In the genomic region with DNA sequence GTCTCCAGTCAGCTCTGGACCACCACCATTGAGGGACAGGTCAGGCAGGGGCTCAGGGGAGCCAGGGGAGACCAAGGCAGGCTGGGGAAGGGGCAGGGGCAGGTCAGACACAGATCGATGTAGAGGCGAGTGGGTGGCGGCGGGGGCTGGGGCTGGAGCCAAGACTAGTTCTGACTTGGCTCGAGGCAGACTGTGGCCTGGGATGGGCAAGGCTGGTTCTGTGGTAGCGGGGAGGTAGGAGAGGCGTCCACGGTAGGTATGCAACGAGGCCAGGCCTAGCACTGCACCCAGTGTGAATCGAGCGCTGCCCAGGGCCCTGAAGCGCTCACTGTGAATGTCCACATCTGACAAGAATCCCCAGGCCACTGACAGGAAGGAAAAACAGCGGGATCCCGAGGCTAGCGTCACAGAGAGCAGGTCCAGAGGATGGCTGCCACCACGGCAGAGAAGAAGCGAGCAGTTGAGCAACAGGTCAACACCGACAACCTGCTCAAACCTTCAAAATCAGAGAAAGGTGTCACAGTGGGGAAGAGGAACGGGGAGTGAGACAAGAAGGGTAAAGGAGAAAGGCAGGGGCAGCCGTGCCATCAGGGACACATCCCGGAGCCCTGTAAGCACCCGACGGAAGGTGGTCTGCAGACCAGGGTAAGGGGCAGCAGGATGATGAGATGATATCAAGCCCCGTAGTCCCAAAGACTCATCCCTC, we compare ENCODE assay signal across 15 mouse cellular contexts. TPM values are rescaled to one million over a fixed set of nuclear protein-coding genes. Genes with fewer than 3 reads are reported as not detected.
DNase-seq lines count a peak whose midpoint lies in the region; ATAC-seq and TF ChIP-seq lines count a peak whose summit lies in the region.
"Had no signal": no experiment of that assay in that cellular context is flagged by ENCODE, and none has a peak within 500 bp of the region (broad histone marks: within the 10 kb centered on the region; RNA-seq: fewer than 3 reads in every experiment).

No protein-coding gene starts in this region.

- intact Hi-C loops in heart, adult 2 months (cut with DNase I) = loop anchor here (10.0 kb wide), 1 partner anchor 967 kb away; the partner anchor contains the start of gene Vrk3
- intact Hi-C loops in heart, postnatal 36 days (cut with DNase I) = no loop called here

- H3K27ac ChIP-seq in heart, adult 2 months = no peak overlapping the region
- H3K27ac ChIP-seq in liver, adult 2 months (replicated peaks; ENCODE audit: insufficient read depth, low read depth, low read length) = peak overlapping the region; percentile 97
- no peak overlapping the region for H3K27ac ChIP-seq in liver, embryonic 11.5 days (ENCODE audit: low read depth, low read length)
- H3K27ac ChIP-seq in limb, embryonic 12.5 days = 0 out of 2 replicates have a peak overlapping the region, but pooled peaks have one; percentile 2
- H3K27ac ChIP-seq: forebrain, embryonic 12.5 days; limb, embryonic 13.5 days had no signal

- no peak overlapping the region; the same call in 1 of the 2 replicates for H3K4me2 ChIP-seq in liver, embryonic 11.5 days
- H3K4me2 ChIP-seq in limb, embryonic 12.5 days = no peak overlapping the region; the same call in 1 of the 2 replicates
- H3K4me2 ChIP-seq: forebrain, embryonic 12.5 days; limb, embryonic 13.5 days; lung, embryonic 14.5 days had no signal

- H3K4me3 ChIP-seq in heart, adult 2 months = no peak overlapping the region
- H3K4me3 ChIP-seq in liver, adult 2 months (ENCODE audit: insufficient read depth, low read depth, low read length) = peak overlapping the region; percentile 31; the same call in 1 of the 2 replicates
- H3K4me3 ChIP-seq in liver, embryonic 11.5 days (ENCODE audit: low read depth, low read length) = no peak overlapping the region
- H3K4me3 ChIP-seq in limb, embryonic 12.5 days (replicated peaks) = no peak overlapping the region
- H3K4me3 ChIP-seq: forebrain, embryonic 12.5 days; limb, embryonic 13.5 days had no signal

- peak; percentile 57 for TF ChIP-seq POLR2A in heart, adult 2 months (IDR thresholded peaks at IDR 0.05; ENCODE audit: insufficient read depth, low read depth, low read length)
- no peak for TF ChIP-seq POLR2A in liver, adult 2 months (IDR thresholded peaks at IDR 0.05; ENCODE audit: extremely low read depth, insufficient read depth, low read length)

- peaks cover 21% of the 10 kb centered on the region for H3K4me1 ChIP-seq in heart, adult 2 months (ENCODE audit: control insufficient read depth, insufficient read depth, low read length)
- peaks cover 40% of the 10 kb centered on the region for H3K4me1 ChIP-seq in liver, adult 2 months (ENCODE audit: control insufficient read depth, insufficient read depth, low read length)
- H3K4me1 ChIP-seq in liver, embryonic 11.5 days (replicated peaks; ENCODE audit: control insufficient read depth, insufficient read depth, low read length) = peaks cover 39% of the 10 kb centered on the region
- peaks cover 54% of the 10 kb centered on the region for H3K4me1 ChIP-seq in limb, embryonic 12.5 days (replicated peaks)

- 78% methylated on average over 24 of the region's 24 CpGs for WGBS in heart, adult 2 months
- 40% methylated on average over 24 of the region's 24 CpGs for WGBS in liver, adult 2 months
- 91% methylated on average over 24 of the region's 24 CpGs for WGBS in liver, embryonic 11.5 days
- 93% methylated on average over 24 of the region's 24 CpGs for WGBS in limb, embryonic 12.5 days

- DNase-seq in adrenal gland, adult 8-10 months = peak; percentile 58
- no peak for DNase-seq in adrenal gland, postnatal 10 days
- peak in 1 of 2 experiments; percentile 31 for DNase-seq in heart, adult 2 months
- no peak for DNase-seq in heart, postnatal 36 days
- DNase-seq in liver, adult 2 months (ENCODE audit: extremely low read depth, low read depth, low spot score) = peak; percentile 42
- no peak for DNase-seq in liver, embryonic 11.5 days (ENCODE audit: low spot score)
- no peak for DNase-seq in spleen, postnatal 4 days (ENCODE audit: low spot score in 2 of 2)
- DNase-seq: heart, postnatal 14 days; lung, embryonic 14.5 days; right cerebral cortex, postnatal 14 days had no signal

- no peaks in the 10 kb centered on the region; the same call in 1 of the 2 replicates for H3K79me2 ChIP-seq in heart, adult 2 months (replicated peaks; ENCODE audit: control insufficient read depth, insufficient read depth, low read length)
- H3K79me2 ChIP-seq in liver, adult 2 months (ENCODE audit: control insufficient read depth, insufficient read depth, low read length) = no peaks in the 10 kb centered on the region; the same call in 1 of the 2 replicates

- peak; percentile 42; the same call in 1 of the 2 replicates for TF ChIP-seq EP300 in heart, adult 2 months (IDR thresholded peaks at IDR 0.05; ENCODE audit: insufficient read depth, low read depth, low read length)

- peaks cover 26% of the 10 kb centered on the region for H3K36me3 ChIP-seq in heart, adult 2 months (ENCODE audit: control insufficient read depth, insufficient read depth, low read length)
- peaks cover 11% of the 10 kb centered on the region for H3K36me3 ChIP-seq in liver, adult 2 months (ENCODE audit: control insufficient read depth, insufficient read depth, low read length)
- peaks cover 29% of the 10 kb centered on the region for H3K36me3 ChIP-seq in liver, embryonic 11.5 days (ENCODE audit: control insufficient read depth, insufficient read depth, low read length)
- H3K36me3 ChIP-seq in limb, embryonic 12.5 days = peaks cover 49% of the 10 kb centered on the region

- no peaks in the 10 kb centered on the region for H3K27me3 ChIP-seq in heart, adult 2 months (ENCODE audit: control insufficient read depth, insufficient read depth, low read length)
- no peaks in the 10 kb centered on the region for H3K27me3 ChIP-seq in liver, adult 2 months (ENCODE audit: control insufficient read depth, insufficient read depth, low read length)
- no peaks in the 10 kb centered on the region for H3K27me3 ChIP-seq in liver, embryonic 11.5 days (replicated peaks; ENCODE audit: control insufficient read depth, insufficient read depth, low read length)
- no peaks in the 10 kb centered on the region for H3K27me3 ChIP-seq in limb, embryonic 12.5 days
- H3K27me3 ChIP-seq: forebrain, embryonic 12.5 days; limb, embryonic 13.5 days had no signal

- H3K9me3 ChIP-seq in liver, embryonic 11.5 days (ENCODE audit: control insufficient read depth, low read length) = no peaks in the 10 kb centered on the region
- no peaks in the 10 kb centered on the region for H3K9me3 ChIP-seq in limb, embryonic 12.5 days
- H3K9me3 ChIP-seq: forebrain, embryonic 12.5 days; limb, embryonic 13.5 days had no signal

- TF ChIP-seq CTCF in heart, adult 2 months (IDR thresholded peaks at IDR 0.05) = no peak
- no peak for TF ChIP-seq CTCF in liver, adult 2 months (IDR thresholded peaks at IDR 0.05; ENCODE audit: low read depth, low read length)

- H3K9ac ChIP-seq in heart, adult 2 months (ENCODE audit: low read depth, low read length) = no peak overlapping the region
- H3K9ac ChIP-seq in liver, adult 2 months (ENCODE audit: low read depth, low read length) = peak overlapping the region; percentile 59
- H3K9ac ChIP-seq in liver, embryonic 11.5 days (ENCODE audit: low read depth, low read length) = no peak overlapping the region
- no peak overlapping the region for H3K9ac ChIP-seq in limb, embryonic 12.5 days (replicated peaks)
- H3K9ac ChIP-seq: forebrain, embryonic 12.5 days; limb, embryonic 13.5 days; lung, embryonic 14.5 days had no signal

- ATAC-seq in liver, embryonic 11.5 days (replicated peaks; ENCODE audit: low FRiP score) = no peak
- ATAC-seq in limb, embryonic 12.5 days (ENCODE audit: insufficient number of reproducible peaks, insufficient read depth, low FRiP score, low TSS enrichment, low read depth) = no peak
- ATAC-seq: inflammation-experienced regulatory T-cells, adult 6 months had no signal

RNA-seq across cellular contexts. Expression of gene Rpl18, which starts 3.8 kb away (rescaled TPM):
- 1,000 to 10,000 TPM; 1,011 to 1,224 (median 1,104) TPM for total RNA-seq in adrenal gland, adult 8-10 months (2022)
- total RNA-seq in adrenal gland, postnatal 10 days (2021) = 1,000 to 10,000 TPM; 1,029 to 1,042 TPM
- 100 to 1,000 TPM; 496 to 617 TPM for total RNA-seq in heart, adult 2 months (2021)
- polyA plus RNA-seq in heart, adult 2 months (2012; rRNA removed) = 580 and 697 TPM in 2 replicates
- total RNA-seq in heart, postnatal 36 days (2021) = 100 to 1,000 TPM; 550 to 591 TPM
- 436 and 542 TPM in 2 replicates for total RNA-seq in liver, adult 2 months (2014; rRNA removed)
- 366 and 534 TPM in 2 replicates for polyA plus RNA-seq in liver, adult 2 months (2012; rRNA removed)
- 1,405 and 1,469 TPM in 2 replicates for polyA plus RNA-seq in liver, embryonic 11.5 days (2014; fragmentation: Nextera tagmentation; extraction: Ambion mirVana)
- 990 and 1,038 TPM in 2 replicates for polyA plus RNA-seq in limb, embryonic 12.5 days (2016; fragmentation: Nextera tagmentation; extraction: Ambion mirVana)

RNA-seq across cellular contexts. Expression of gene Sphk2, which starts 6.3 kb away (rescaled TPM):
- 10 to 100 TPM; 36.9 to 40.2 (median 39.3) TPM for total RNA-seq in adrenal gland, adult 8-10 months (2022)
- 10 to 100 TPM; 28.0 to 28.8 TPM for total RNA-seq in adrenal gland, postnatal 10 days (2021)
- total RNA-seq in heart, adult 2 months (2021) = 10 to 100 TPM; 15.9 to 18.2 TPM
- polyA plus RNA-seq in heart, adult 2 months (2012; rRNA removed) = 24.1 and 24.9 TPM in 2 replicates
- 10 to 100 TPM; 16.2 to 18.7 TPM for total RNA-seq in heart, postnatal 36 days (2021)
- 13.4 and 15.2 TPM in 2 replicates for total RNA-seq in liver, adult 2 months (2014; rRNA removed)
- 62.9 and 80.1 TPM in 2 replicates for polyA plus RNA-seq in liver, adult 2 months (2012; rRNA removed)
- 24.2 and 25.6 TPM in 2 replicates for polyA plus RNA-seq in liver, embryonic 11.5 days (2014; fragmentation: Nextera tagmentation; extraction: Ambion mirVana)
- 32.5 TPM in 2 replicates for polyA plus RNA-seq in limb, embryonic 12.5 days (2016; fragmentation: Nextera tagmentation; extraction: Ambion mirVana)

RNA-seq across cellular contexts. Expression of gene Dbp, which starts 6.6 kb away (rescaled TPM):
- total RNA-seq in adrenal gland, adult 8-10 months (2022) = 100 to 1,000 TPM; 254 to 411 (median 333) TPM
- 10 to 100 TPM; 21.4 to 62.3 TPM for total RNA-seq in adrenal gland, postnatal 10 days (2021)
- total RNA-seq in heart, adult 2 months (2021) = 100 to 1,000 TPM in 1 of 2 experiments, 1 to 10 TPM in 1; 6.4 to 134 TPM
- polyA plus RNA-seq in heart, adult 2 months (2012; rRNA removed) = 49.3 and 93.6 TPM in 2 replicates
- total RNA-seq in heart, postnatal 36 days (2021) = 100 to 1,000 TPM in 1 of 2 experiments, 10 to 100 TPM in 1; 44.4 to 158 TPM
- total RNA-seq in liver, adult 2 months (2014; rRNA removed) = 93.0 and 110 TPM in 2 replicates
- polyA plus RNA-seq in liver, adult 2 months (2012; rRNA removed) = 8.6 and 17.0 TPM in 2 replicates
- polyA plus RNA-seq in liver, embryonic 11.5 days (2014; fragmentation: Nextera tagmentation; extraction: Ambion mirVana) = 1.8 and 1.9 TPM in 2 replicates
- polyA plus RNA-seq in limb, embryonic 12.5 days (2016; fragmentation: Nextera tagmentation; extraction: Ambion mirVana) = 6.4 and 8.5 TPM in 2 replicates

RNA-seq across cellular contexts. Expression of gene Fam83e, which starts 9.5 kb away (rescaled TPM):
- total RNA-seq in adrenal gland, adult 8-10 months (2022) = 1 to 10 TPM in 1 of 4 experiments, under 1 TPM in 3; 0.29 to 2.1 (median 0.66) TPM
- total RNA-seq in adrenal gland, postnatal 10 days (2021) = under 1 TPM; 0.27 to 0.33 TPM
- under 1 TPM; 0.13 to 0.34 TPM for total RNA-seq in heart, adult 2 months (2021)
- polyA plus RNA-seq in heart, adult 2 months (2012; rRNA removed) = 0.64 and 1.1 TPM in 2 replicates
- under 1 TPM; 0.17 to 0.30 TPM for total RNA-seq in heart, postnatal 36 days (2021)
- total RNA-seq in liver, adult 2 months (2014; rRNA removed) = 0.18 TPM in 1 of 2 replicates, not detected in the other
- polyA plus RNA-seq in liver, adult 2 months (2012; rRNA removed) = 0.05 and 0.10 TPM in 2 replicates
- 0.77 and 1.1 TPM in 2 replicates for polyA plus RNA-seq in liver, embryonic 11.5 days (2014; fragmentation: Nextera tagmentation; extraction: Ambion mirVana)
- polyA plus RNA-seq in limb, embryonic 12.5 days (2016; fragmentation: Nextera tagmentation; extraction: Ambion mirVana) = 1.0 and 1.3 TPM in 2 replicates

RNA-seq across cellular contexts. Expression of gene Car11, which starts 11.8 kb away (rescaled TPM):
- total RNA-seq in adrenal gland, adult 8-10 months (2022) = 10 to 100 TPM; 11.5 to 28.2 (median 18.9) TPM
- 10 to 100 TPM in 1 of 2 experiments, 1 to 10 TPM in 1; 7.6 to 14.5 TPM for total RNA-seq in adrenal gland, postnatal 10 days (2021)
- total RNA-seq in heart, adult 2 months (2021) = 1 to 10 TPM; 5.2 to 6.8 TPM
- polyA plus RNA-seq in heart, adult 2 months (2012; rRNA removed) = 10.6 and 14.4 TPM in 2 replicates
- total RNA-seq in heart, postnatal 36 days (2021) = 1 to 10 TPM; 6.2 to 6.7 TPM
- total RNA-seq in liver, adult 2 months (2014; rRNA removed) = 0.09 and 0.13 TPM in 2 replicates
- polyA plus RNA-seq in liver, adult 2 months (2012; rRNA removed) = 0.59 and 1.6 TPM in 2 replicates
- 1.0 and 1.2 TPM in 2 replicates for polyA plus RNA-seq in liver, embryonic 11.5 days (2014; fragmentation: Nextera tagmentation; extraction: Ambion mirVana)
- polyA plus RNA-seq in limb, embryonic 12.5 days (2016; fragmentation: Nextera tagmentation; extraction: Ambion mirVana) = 8.8 and 12.6 TPM in 2 replicates
- total RNA-seq: megakaryocyte progenitor cell, adult 5-6 weeks had no signal

Comparison
In these comparisons a context has a peak if more than half of its experiments do, and no peak if none do; other contexts are left out.
1. DNase-seq: peak in adrenal gland, adult 8-10 months (single experiment) and liver, adult 2 months (single experiment); none in adrenal gland, postnatal 10 days (single experiment), heart, postnatal 36 days (0 of 2), liver, embryonic 11.5 days (single experiment) and spleen, postnatal 4 days (0 of 2).
2. H3K27ac ChIP-seq: peak in liver, adult 2 months (single experiment) and limb, embryonic 12.5 days (single experiment); none in heart, adult 2 months (single experiment) and liver, embryonic 11.5 days (single experiment).